Mouse (Mus musculus): ENCODE data around the gene Pop5. TPM values are rescaled to one million over a fixed set of nuclear protein-coding genes. Genes with fewer than 3 reads are reported as not detected.

Pop5 gene
- total RNA-seq (2021), result 100 to 1,000 TPM in 1 of 2 experiments, 10 to 100 TPM in 1; 83.7 to 108 TPM

DNA sequence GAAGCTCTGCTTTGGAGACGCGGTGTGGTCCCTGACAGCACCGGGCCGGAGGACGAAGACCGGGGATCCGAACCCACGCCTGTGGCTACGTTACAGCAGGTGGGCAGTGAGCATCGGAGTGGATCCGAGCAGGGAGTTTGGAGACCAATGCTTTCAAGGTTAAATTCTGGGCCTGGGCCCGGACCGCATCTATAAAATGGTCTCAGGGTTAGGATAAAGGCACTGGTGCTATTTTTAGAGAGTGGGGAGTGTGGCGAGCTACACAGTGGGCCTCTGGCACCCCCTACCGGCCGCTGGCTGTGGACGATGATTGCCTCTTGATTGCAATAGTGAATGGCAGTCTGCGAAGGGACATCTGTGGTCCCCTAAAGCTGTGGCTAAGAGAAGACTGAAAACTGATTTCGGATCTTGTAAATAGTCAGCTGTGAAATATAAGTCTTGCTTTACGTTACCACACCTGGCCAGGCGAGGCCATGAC is at the start of gene Pop5:
Gene Pop5, plus strand, starts transcription at position 51 of the 478 bp plus-strand sequence.
- DNase-seq (ENCODE audit: extremely low spot score in 1 of 2, low spot score in 1 of 2), result peak; percentile 91 to 99

GRCm38 (mm10) chr5:115186371-115187073 is 49.1 kb upstream of the Pop5 start:
- no peak for DNase-seq (ENCODE audit: extremely low spot score in 1 of 2, low spot score in 1 of 2)

- peak; percentile 86 to 99 for DNase-seq (ENCODE audit: extremely low spot score in 1 of 2, low spot score in 1 of 2)
Observed at GRCm38 (mm10) chr5:115187188-115188131, 48.2 kb upstream of the Pop5 start.

DNA sequence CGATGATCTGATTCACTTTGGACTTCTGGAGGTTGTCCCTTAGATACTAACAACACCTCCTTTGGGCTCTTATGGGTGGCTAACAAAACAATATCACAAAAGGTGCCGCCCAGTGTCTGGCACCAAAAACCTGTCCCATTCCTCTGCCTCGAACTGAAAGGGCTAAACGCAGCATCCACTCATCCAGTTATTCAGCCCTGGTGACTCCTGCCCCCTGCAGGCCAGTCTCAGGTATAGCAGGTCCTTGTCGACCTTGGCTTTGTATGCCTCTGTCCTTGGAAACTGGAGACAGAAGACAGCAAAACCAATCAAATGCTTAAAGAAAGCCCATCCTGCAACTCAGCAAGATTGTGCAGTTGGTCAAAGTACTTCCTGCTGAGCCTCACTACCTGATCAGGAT is 46.8 kb upstream of the Pop5 start:
- peak in 1 of 2 experiments; percentile 53 for DNase-seq (ENCODE audit: extremely low spot score in 1 of 2, low spot score in 1 of 2)

- no peak for DNase-seq (ENCODE audit: extremely low spot score in 1 of 2, low spot score in 1 of 2)
Observed at GRCm38 (mm10) chr5:115190081-115190480, 45.6 kb upstream of the Pop5 start.

GRCm38 (mm10) chr5:115191880-115192827 is 43.5 kb upstream of the Pop5 start:
- DNase-seq (ENCODE audit: extremely low spot score in 1 of 2, low spot score in 1 of 2), result no peak

DNA sequence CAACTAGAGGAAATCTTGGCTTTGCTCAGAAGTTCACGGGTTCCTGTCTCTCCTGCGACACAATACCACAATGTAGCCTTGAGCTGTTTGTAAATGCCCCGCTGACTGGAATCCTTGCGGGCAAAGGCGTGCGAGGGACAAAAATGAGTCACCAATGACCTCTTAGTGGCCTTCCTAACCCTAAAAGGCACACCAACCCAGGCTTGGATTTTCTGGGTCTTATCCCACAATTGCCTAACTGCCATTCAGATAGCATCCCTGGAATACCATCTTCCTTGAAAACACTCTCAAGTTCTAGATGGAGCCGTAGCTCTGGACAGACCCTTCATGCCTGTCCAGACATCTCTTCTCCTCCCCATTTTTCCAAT is 42.8 kb upstream of the Pop5 start:
- no peak for DNase-seq (ENCODE audit: extremely low spot score in 1 of 2, low spot score in 1 of 2)

DNA sequence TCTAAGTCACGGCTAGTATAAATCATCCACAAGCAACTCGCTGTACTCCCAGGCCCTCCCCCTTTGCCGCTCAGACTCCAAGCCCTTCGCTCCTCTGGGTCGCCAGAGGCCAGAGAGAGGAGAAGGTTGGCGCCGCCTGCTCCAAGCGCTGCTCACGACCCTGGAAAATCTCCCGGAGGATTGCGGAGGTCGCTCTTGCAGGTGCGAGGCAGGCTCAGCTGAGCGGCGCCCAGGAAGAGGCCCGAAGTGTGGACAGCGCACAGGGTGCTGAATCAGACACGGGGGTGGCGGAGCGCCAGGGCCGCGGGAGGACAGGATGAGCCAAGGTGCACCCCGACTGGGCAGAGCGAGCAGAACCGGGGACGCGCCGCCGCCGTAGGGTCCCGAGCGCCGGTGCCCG is 42.4 kb upstream of the Pop5 start:
- DNase-seq (ENCODE audit: extremely low spot score in 1 of 2, low spot score in 1 of 2), result no peak

DNA sequence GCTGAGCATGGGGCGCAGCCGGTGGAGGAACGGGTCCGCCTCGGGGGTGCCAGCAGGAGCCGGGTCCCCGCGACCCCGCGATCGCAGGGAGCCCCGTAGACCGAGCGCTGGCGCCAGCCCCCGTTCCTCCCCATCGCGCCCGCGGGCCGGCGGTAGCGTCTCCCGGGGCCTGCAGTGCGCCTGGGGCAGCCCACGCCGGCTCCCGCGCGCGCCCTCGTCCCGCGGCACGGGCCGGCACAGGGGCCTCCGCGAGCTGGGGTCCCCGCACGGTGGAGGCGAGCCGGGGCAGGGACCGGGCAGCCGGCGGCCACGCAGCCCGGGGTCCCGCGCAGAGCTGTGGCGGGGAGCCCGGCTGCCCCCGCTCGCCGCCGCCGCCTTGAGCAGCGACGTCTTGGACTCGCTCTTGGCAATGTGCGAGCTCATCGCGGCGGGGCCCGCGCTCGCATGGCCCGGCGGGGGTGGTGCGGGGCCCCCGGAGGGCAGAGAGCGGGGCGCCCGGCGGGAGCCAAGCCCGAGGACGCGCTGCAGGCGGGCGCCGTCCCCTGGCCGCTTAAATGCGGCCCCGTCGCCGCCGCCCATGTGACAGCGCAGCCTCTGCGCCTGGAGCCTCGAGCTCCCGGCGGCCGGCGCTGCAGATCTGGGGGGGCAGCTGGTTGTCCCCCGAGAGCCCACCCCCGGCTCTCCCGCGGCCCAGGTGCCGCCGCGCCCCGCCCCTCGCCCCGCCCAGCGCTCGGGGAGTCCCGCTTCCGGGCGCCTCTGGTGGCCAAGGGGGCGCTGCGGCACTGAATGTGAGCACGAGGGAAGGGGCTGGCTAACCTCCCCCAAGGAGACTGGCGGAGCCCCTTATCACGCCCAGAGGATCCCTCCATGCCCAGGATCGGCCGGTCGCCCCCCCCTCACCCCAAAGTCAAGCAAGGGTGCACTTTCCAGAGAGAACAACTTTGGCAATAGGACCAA is 41.7 kb upstream of the Pop5 start, which contains the start of gene Cabp1:
Gene Cabp1, minus strand, starts transcription at position 713 of the 957 bp plus-strand sequence.
- peak in 1 of 2 experiments; percentile 62 for DNase-seq (ENCODE audit: extremely low spot score in 1 of 2, low spot score in 1 of 2)

- no peak for DNase-seq (ENCODE audit: extremely low spot score in 1 of 2, low spot score in 1 of 2)
Observed at GRCm38 (mm10) chr5:115194626-115195221, 40.9 kb upstream of the Pop5 start.

DNA sequence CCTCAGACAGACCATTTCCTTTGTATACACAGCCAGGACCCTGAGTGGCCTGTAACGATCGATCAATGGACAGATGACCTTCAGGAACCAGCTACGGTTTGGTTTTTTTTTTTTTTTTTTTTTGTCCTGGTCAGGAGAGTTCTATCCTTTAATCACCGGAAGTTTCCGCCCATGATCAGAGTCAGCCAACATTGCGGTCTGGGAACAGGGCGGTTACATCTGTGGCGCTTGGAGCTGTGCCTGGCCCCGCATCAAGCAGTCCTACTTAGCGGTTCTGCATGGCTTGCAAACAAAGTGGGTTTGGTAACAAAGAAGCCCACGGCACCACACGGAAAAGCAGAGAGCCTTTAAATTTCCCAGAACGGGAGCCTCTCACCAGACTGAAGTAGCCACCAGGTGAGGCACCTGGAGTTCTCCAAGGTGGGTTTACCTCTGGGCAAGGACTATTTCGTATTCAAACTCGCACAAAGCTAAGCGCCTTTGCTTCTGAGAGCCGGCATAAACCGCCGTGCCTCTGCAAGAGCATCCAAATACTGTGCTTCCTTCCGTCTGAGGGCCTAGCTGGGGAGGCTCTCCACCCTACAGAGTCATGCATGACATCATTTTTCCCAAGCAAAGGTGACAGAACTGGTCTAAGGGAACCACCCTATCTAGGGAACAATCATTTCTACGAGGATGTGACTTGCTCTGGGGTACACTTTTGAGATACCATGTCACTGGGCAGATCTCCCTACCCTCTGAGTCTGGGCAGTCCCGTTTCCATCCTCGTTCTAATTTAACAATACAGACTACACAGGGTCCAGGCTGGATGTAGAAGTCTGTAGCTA is 31.7 kb upstream of the Pop5 start:
- no peak for DNase-seq (ENCODE audit: extremely low spot score in 1 of 2, low spot score in 1 of 2)

- peak in 1 of 2 experiments; percentile 50 for DNase-seq (ENCODE audit: extremely low spot score in 1 of 2, low spot score in 1 of 2)
Observed at GRCm38 (mm10) chr5:115204562-115205311, 30.9 kb upstream of the Pop5 start.

DNA sequence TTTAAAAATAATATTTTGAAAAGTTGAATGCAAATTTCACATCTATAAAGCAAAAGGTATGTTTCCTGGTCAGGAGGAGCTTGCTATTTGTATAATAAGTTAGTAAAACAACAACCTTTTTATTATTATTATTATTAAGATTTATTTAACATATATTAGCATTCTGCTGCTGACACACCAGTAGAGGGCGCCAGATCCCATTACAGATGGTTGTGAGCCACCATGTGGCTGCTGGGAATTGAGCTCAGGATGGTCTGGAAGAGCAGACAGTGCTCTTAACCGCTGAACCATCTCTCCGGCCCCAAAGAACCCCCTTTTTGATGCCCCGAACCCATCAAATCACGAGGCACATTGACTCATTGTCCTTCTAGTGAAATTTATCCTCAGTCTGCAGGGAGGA is 28.4 kb upstream of the Pop5 start:
- no peak for DNase-seq (ENCODE audit: extremely low spot score in 1 of 2, low spot score in 1 of 2)

DNA sequence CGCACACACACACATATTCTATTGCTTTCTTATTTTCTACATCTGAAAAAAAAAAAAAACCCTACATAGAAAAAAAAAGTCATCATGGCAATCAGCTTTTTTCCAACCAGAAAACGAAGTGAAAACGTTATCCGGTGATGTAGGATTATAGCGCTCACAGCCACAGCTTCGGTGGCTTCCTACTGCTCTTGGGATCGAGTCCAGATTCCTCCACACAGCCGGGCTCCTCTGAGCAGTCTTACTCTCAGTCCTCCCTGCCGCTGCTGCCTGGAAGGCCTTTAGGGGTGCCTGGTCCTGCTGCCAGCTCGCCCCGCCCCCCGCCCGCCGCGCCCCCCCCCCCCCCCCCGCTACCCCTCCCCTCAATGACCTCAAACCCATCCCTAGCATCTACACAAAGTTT is 27.7 kb upstream of the Pop5 start:
- DNase-seq (ENCODE audit: extremely low spot score in 1 of 2, low spot score in 1 of 2), result no peak

- DNase-seq (ENCODE audit: extremely low spot score in 1 of 2, low spot score in 1 of 2), result no peak
Observed at GRCm38 (mm10) chr5:115208601-115209000, 27.0 kb upstream of the Pop5 start.

- DNase-seq (ENCODE audit: extremely low spot score in 1 of 2, low spot score in 1 of 2), result peak in 1 of 2 experiments; percentile 55
Observed at GRCm38 (mm10) chr5:115210380-115210779, 25.3 kb upstream of the Pop5 start.

DNA sequence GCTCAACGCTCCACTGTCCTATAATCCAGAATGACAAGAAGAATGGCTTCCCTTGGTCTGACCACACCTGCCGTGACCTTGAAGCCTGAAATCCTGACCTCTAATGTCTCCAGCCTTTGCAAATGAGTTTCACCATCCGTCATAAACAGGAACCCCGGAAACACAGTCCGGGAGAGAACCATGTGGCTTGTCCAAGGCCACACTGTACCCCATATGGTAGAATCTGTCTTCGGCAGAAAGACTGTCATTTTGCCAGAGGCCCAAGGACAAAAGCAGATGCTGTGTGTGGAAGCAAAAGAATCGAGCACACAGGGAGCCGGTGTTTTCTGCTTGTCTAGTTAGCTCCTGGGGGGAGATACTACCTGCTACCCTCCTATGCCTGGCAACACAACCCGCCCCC is 23.2 kb upstream of the Pop5 start:
- no peak for DNase-seq (ENCODE audit: extremely low spot score in 1 of 2, low spot score in 1 of 2)
